Mouse (Mus musculus) kidney, adult 2 months (tissue): Measurements from ENCODE around the gene Ap3d1. TPM values are rescaled to one million over a fixed set of nuclear protein-coding genes. Genes with fewer than 3 reads are reported as not detected.

ENCODE experiments used
- DNase-seq: peaks from one replicate; pipeline ENCODE4 v3.0.0; 2021
- H3K27ac ChIP-seq: fragments of 200-500 bp; 2 replicates; pipeline ENCODE4 v1.5.1; 2012; ENCODE audit warnings: low read depth, low read length, control low read depth, inconsistent platforms; ENCODE audit not compliant: insufficient read depth
- H3K27me3 ChIP-seq: fragments of 200-500 bp; replicated peaks from 2 replicates; pipeline ENCODE4 v1.6.1; 2012; ENCODE audit warnings: mild to moderate bottlenecking, moderate library complexity, low read length, inconsistent platforms; ENCODE audit not compliant: control insufficient read depth, insufficient read depth
- H3K36me3 ChIP-seq: fragments of 200-500 bp; 2 replicates; pipeline ENCODE4 v1.6.1; 2012; ENCODE audit warnings: mild to moderate bottlenecking, moderate library complexity, low read length, inconsistent platforms; ENCODE audit not compliant: control insufficient read depth, insufficient read depth
- H3K4me1 ChIP-seq: fragments of 200-500 bp; 2 replicates; pipeline ENCODE4 v1.6.1; 2011; ENCODE audit warnings: low read length; ENCODE audit not compliant: control insufficient read depth, insufficient read depth
- H3K4me3 ChIP-seq: fragments of 200-500 bp; 2 replicates; pipeline ENCODE4 v1.5.1; 2011; ENCODE audit warnings: mild to moderate bottlenecking, low read depth, low read length, control low read depth; ENCODE audit not compliant: insufficient read depth
- CTCF ChIP-seq: fragments of 200-500 bp; conservative IDR thresholded peaks from 2 replicates; pipeline ENCODE4 v1.5.1; 2011; ENCODE audit warnings: low read depth, mild to moderate bottlenecking, control low read depth, low read length, moderate library complexity, mixed read lengths; ENCODE audit not compliant: insufficient read depth, insufficient read length
- POLR2A ChIP-seq: fragments of 200-500 bp; IDR thresholded peaks from one replicate; pipeline ENCODE4 v1.6.1; 2011; ENCODE audit warnings: low read depth, low read length, control low read depth
- WGBS: fragments of 180-500 bp; shearing (Covaris S2); methylation state at CpG from one replicate; pipeline ENCODE4 v1.1.7; 2018; 5-methylcytosine and 5-hydroxymethylcytosine counted together
- polyA plus RNA-seq: library from polyadenylated mRNA; depleted of rRNA; stranded (reverse); fragments of >200 nt; gene quantifications from 2 replicates; pipeline ENCODE4 v1.2.3, GENCODE M21; 2012

The Ap3d1 gene
- polyA plus RNA-seq, 1 experiment, result 87.7 TPM

DNA sequence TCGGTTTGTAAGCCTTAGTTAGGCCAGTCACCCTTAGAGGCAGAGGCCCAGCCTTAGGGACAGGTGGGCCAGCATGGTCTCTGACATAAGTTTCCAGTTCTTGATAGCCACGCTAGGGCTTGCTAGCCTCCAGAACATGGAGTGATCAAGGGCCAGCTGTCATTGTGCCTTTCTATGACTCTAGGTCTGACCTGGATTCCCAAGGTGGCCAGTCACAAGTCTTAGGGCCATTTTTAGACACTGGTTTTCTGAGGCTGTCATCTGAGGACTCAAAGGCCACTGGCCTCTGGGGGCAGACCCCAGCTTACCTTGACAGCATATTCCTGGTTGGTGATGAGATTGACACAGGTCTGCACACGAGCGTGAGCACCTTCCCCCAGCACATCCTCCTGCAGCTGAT lies 70.8 kb downstream of the Ap3d1 start:
- WGBS, result 78% methylated on average over 4 of the region's 4 CpGs
- H3K4me3 ChIP-seq, result no peak overlapping the region
- no peak overlapping the region for H3K27ac ChIP-seq
- no peaks in the 10 kb centered on the region for H3K27me3 ChIP-seq
- H3K36me3 ChIP-seq, result peaks cover 12% of the 10 kb centered on the region
- peaks cover 58% of the 10 kb centered on the region for H3K4me1 ChIP-seq
- no peak for DNase-seq
- no peak for TF ChIP-seq CTCF
- TF ChIP-seq POLR2A, result no peak

DNA sequence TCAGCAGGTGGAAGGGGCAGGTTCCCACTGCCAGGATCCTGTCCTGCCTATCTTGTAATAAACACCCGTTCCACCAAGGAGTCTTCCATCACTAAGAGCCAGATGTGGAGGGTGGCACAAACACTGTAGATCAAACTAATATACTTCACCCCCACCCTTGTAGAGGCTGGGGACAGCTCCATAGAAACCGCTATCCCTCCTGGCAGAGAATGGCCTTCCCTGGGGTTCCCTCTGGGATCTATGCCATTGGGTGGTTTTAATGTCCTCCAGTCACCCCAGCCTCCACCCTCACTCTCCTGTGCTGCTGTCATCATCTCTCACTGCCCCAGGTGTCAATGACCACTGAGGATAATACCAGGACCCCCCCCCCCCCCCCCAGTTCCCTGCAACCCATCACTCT lies 71.5 kb downstream of the Ap3d1 start:
- H3K27ac ChIP-seq, result peak overlapping the region; percentile 57
- 52% methylated on average over 2 of the region's 2 CpGs for WGBS
- peaks cover 12% of the 10 kb centered on the region for H3K36me3 ChIP-seq
- DNase-seq, result no peak
- peaks cover 64% of the 10 kb centered on the region for H3K4me1 ChIP-seq
- H3K4me3 ChIP-seq, result no peak overlapping the region
- TF ChIP-seq CTCF (no peak), POLR2A (no peak)
- H3K27me3 ChIP-seq, result no peaks in the 10 kb centered on the region

DNA sequence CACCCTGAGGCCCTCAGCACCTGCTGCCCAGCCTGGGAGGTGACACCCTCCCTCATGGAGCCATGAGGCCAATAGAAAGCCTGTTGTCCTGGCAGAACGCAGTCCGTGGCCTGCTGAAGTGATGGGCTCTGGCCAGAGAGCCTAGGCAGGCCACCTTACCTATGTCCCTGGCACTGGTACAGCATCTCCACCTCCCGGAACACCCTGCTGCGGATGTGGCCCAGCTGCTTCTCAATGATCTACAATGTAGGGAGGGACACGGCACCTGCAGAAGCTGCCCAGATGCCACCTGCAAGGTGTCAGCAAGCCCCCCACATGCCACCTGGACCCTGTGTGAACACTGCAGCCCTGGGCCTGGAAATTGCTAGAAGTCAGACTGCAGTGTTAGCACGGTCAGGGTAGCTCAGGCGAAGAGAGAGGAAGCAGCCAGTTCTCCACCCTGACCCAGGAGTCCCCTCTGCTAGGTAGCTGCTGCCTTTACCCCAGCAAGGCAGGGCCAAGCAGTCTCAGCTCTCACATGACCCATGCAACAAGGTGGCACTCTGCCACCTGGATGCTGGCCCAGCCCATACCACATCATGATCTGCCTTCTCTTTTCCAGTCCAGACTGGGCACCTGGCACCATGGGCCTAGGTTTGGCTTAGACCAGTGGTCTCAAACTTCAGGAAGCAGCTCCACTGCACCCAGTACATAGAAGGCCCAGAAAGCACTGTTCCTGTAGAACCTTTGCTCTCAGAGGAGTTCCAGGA lies 72.2 kb downstream of the Ap3d1 start:
- Histone ChIP-seq H3K36me3 (peaks cover 12% of the 10 kb centered on the region), H3K4me1 (peaks cover 70% of the 10 kb centered on the region), H3K27me3 (no peaks in the 10 kb centered on the region), H3K4me3 (no peak overlapping the region), H3K27ac (peak overlapping the region; percentile 57)
- DNase-seq, result peak; percentile 97
- TF ChIP-seq CTCF (no peak), POLR2A (no peak)
- 48% methylated on average over 7 of the region's 7 CpGs for WGBS

DNA sequence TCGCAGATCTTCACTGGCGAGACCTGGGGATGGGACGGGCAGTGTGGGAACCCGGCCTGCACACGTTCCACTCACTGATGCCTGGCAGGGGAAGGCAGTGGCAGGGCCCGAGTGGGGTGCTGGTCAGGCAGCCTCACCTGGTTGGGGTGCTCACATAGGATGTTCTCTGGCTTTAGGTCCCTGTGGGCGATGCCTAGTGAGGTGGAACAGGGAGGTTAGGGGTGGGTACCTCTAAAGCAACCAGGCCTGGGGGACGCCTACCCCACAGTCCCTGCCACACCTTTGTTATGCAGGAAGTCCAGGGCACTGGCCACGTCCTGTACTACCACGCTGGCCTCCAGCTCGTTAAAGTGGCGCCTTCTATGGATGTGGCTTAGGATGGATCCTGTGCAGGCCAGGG lies 73.0 kb downstream of the Ap3d1 start:
- peak overlapping the region; percentile 46 for H3K27ac ChIP-seq
- H3K27me3 ChIP-seq, result no peaks in the 10 kb centered on the region
- no peak for TF ChIP-seq CTCF
- no peak for TF ChIP-seq POLR2A
- H3K4me3 ChIP-seq, result no peak overlapping the region
- DNase-seq, result no peak
- peaks cover 71% of the 10 kb centered on the region for H3K4me1 ChIP-seq
- 61% methylated on average over 12 of the region's 12 CpGs for WGBS
- peaks cover 12% of the 10 kb centered on the region for H3K36me3 ChIP-seq

DNA sequence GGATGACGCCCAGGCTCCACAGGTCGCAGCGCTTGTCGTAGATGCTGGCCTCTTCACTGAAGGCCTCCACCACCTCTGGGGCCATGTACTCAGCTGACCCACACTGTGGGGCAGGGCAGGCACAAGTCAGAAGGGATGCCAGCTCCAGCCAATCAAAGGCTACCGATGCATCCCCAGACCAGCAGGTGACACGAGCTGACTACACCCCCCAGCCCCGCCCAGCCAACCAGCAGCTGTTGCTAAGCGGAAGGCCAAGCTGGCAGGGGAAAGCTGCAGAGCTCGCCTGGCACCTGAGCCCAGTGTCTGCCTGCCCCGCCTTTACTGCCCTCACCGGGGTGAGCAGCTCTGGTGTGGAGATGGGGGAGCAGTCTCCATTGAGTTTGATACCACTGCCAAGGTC lies 73.5 kb downstream of the Ap3d1 start:
- WGBS, result 57% methylated on average over 11 of the region's 11 CpGs
- Histone ChIP-seq H3K4me3 (no peak overlapping the region), H3K4me1 (peaks cover 71% of the 10 kb centered on the region), H3K27me3 (no peaks in the 10 kb centered on the region), H3K27ac (peak overlapping the region; percentile 46), H3K36me3 (peaks cover 12% of the 10 kb centered on the region)
- DNase-seq, result peak; percentile 76
- TF ChIP-seq POLR2A, result no peak
- TF ChIP-seq CTCF, result no peak

DNA sequence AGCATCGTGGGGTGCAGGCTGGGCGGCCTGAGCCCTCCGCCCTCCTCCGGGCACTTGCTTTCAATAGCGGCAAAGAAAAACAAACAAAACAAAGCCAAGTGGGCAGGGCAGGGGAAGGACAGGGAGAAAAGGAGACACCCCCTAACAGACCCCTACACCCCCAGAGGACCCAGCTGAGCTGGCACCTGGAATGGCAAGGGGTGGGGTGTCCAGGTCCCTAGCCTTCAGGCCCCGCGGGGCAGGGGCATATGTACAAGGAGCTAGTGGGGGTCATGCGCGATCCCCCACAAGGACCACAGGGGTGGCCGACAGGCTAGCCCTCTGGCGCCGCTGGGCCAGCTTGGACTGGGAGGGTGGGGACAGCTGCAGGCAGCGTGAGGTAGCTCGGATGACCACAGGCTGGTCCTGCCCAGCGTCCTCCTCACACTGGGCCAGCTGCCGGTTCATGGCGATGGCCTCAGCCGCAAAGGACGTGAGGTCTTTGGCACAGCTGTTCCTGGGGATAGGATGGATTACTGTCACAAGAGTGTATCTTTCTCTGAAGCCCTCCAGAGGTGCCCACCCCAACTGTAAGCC lies 75.1 kb downstream of the Ap3d1 start:
- H3K36me3 ChIP-seq, result peaks cover 12% of the 10 kb centered on the region
- H3K27me3 ChIP-seq, result no peaks in the 10 kb centered on the region
- TF ChIP-seq CTCF (no peak), POLR2A (no peak)
- DNase-seq, result no peak
- peaks cover 59% of the 10 kb centered on the region for H3K4me1 ChIP-seq
- no peak overlapping the region for H3K4me3 ChIP-seq
- peak overlapping the region; percentile 90 for H3K27ac ChIP-seq
- WGBS, result 62% methylated on average over 19 of the region's 19 CpGs

DNA sequence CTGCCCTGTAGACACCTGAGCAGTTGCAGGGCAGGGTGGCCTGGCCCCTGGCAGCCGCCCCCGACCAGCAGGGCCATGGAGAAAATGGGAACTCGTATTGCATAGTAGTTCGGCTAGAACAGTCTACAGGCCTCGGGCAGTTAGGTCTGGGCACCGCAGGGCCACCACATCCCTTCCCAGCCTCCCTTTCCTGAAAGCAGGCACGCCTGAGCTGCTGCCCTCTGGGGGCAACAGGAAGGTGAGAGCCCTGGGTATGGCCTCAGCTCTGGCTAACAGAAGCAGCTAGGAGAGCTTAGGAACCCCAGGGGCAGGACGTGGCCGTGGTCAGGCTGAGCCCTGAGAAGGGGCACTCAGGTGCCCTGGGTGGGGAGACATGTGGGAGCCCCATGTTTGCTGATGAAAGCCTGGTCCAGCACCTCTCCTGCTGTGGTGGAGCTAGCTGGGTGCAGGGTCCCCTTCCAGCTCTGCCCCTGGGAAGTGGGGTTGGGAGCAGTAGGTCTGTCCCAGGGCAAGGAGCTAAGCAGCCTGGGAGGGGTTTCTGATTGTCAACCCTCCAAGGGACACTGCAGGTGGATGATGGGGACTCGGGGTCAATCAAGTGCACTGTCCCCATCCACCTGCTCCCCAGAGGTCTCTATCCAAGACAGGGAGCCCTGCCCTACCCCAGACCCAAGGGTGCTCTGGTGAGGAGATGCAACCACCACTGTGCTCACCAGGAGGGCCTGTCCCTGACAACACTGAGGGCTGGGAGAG lies 75.9 kb downstream of the Ap3d1 start:
- no peak for TF ChIP-seq POLR2A
- no peak for TF ChIP-seq CTCF
- Histone ChIP-seq H3K4me3 (no peak overlapping the region), H3K4me1 (peaks cover 62% of the 10 kb centered on the region), H3K27me3 (no peaks in the 10 kb centered on the region), H3K36me3 (peaks cover 12% of the 10 kb centered on the region), H3K27ac (peak overlapping the region; percentile 90)
- peak; percentile 60 for DNase-seq
- WGBS, result 25% methylated on average over 10 of the region's 10 CpGs
